ENCODE assay signal across 12 mouse cellular contexts in the genomic region with DNA sequence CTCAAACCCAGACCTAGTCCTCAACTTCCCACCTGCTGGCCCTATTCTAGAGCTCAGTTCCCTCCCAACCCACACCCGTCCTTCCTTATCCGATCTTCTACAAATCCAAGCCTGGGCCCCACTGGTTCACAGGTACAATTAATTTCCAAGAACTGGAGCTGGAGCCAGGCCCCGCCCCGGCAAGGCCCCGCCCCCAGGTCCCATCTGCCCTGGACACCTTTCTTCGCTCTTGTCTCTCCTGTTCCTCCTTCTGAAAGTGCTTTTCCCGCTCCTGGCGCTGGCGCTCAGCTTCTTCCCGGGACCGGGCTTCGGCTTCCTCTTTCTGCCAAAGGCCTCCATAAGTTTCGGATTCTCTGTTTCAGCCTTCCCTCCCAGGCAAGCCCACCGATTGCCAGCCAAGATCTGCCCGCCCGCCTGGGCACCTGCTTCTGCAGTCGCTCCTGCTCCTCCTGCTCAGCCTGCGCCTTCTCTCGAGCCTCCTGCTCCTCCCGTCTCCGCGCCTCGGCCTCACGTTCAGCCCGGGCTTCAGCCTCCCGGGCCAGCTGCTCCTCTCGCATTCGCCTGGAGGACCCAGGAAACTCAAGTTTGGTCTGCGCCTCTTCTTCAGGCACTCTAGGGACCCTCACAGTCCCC. TPM values are rescaled to one million over a fixed set of nuclear protein-coding genes. Genes with fewer than 3 reads are reported as not detected.
DNase-seq lines count a peak whose midpoint lies in the region; TF ChIP-seq lines count a peak whose summit lies in the region.
"Had no signal": no experiment of that assay in that cellular context is flagged by ENCODE, and none has a peak within 500 bp of the region (broad histone marks: within the 10 kb centered on the region; RNA-seq: fewer than 3 reads in every experiment).

No protein-coding gene starts in this region.

- intact Hi-C loops in left cerebral cortex, adult 2 months (cut with DNase I) = no loop called here

- in situ Hi-C loops in ES-E14 (cut with MboI; ENCODE audit: low sequenced_read_pairs in 2 of 2, unreplicated experiment in 2 of 2) = no loop called here

- peak overlapping the region; percentile 60 for H3K9ac ChIP-seq in ES-E14 (ENCODE audit: insufficient read depth, low read depth, low read length, poor library complexity, severe bottlenecking)
- H3K9ac ChIP-seq: forebrain, embryonic 13.5 days; liver, postnatal 0 days; neural tube, embryonic 15.5 days had no signal

- peaks cover 0 to 26% of the 10 kb centered on the region in 2 experiments; a peak in 3 of 4 replicates for H3K4me1 ChIP-seq in ES-E14 (ENCODE audit: control insufficient read depth in 2 of 2, insufficient read depth in 2 of 2, low read length in 2 of 2, poor library complexity in 1 of 2)

- H3K27ac ChIP-seq in left cerebral cortex, adult 2 months = 0 out of 2 replicates have a peak overlapping the region, but pooled peaks have one; percentile 15
- no peak overlapping the region for H3K27ac ChIP-seq in ES-E14 (ENCODE audit: insufficient read depth, low read depth, low read length, poor library complexity, severe bottlenecking)
- H3K27ac ChIP-seq: forebrain, embryonic 13.5 days; neural tube, embryonic 15.5 days had no signal

- TF ChIP-seq CTCF in left cerebral cortex, adult 2 months (IDR thresholded peaks at IDR 0.05) = no peak

- DNase-seq in cerebellum, adult 9-11 months = peak; percentile 34
- DNase-seq in cerebellum, adult 8-10 months = no peak
- peak in 1 of 2 experiments; percentile 10 for DNase-seq in left cerebral cortex, adult 2 months (ENCODE audit: extremely low spot score in 1 of 2, low spot score in 2 of 2)
- DNase-seq in left cerebral cortex, adult 11 months (ENCODE audit: low spot score) = no peak
- no peak for DNase-seq in ES-E14 (ENCODE audit: low read depth, low spot score)
- no peak for DNase-seq in adrenal gland, postnatal 10 days
- DNase-seq in thymus, adult 18-20 months = no peak
- DNase-seq: liver, postnatal 0 days; spleen, adult 18-20 months had no signal

- no peaks in the 10 kb centered on the region for H3K9me3 ChIP-seq in ES-E14 (ENCODE audit: control insufficient read depth, insufficient read depth, low read depth, low read length)
- H3K9me3 ChIP-seq: forebrain, embryonic 13.5 days; neural tube, embryonic 15.5 days had no signal

- peaks cover 36% of the 10 kb centered on the region for H3K36me3 ChIP-seq in ES-E14 (ENCODE audit: control insufficient read depth, insufficient read depth, low read length, poor library complexity, severe bottlenecking)

- H3K4me3 ChIP-seq in left cerebral cortex, adult 2 months = no peak overlapping the region
- H3K4me3 ChIP-seq in ES-E14 (ENCODE audit: insufficient read depth in 1 of 2, low read depth in 1 of 2, low read length in 2 of 2, poor library complexity in 1 of 2, severe bottlenecking in 1 of 2) = peak overlapping the region; percentile 59 to 80
- H3K4me3 ChIP-seq: forebrain, embryonic 13.5 days; neural tube, embryonic 15.5 days had no signal

TF ChIP-seq in ES-E14, 5 proteins besides CTCF, POLR2A, EP300 and RAD21:
- no peak for TF ChIP-seq ZC3H11A (IDR thresholded peaks at IDR 0.05; ENCODE audit: borderline replicate concordance, low read depth, low read length)
- no peak for TF ChIP-seq CHD2 (IDR thresholded peaks at IDR 0.05; ENCODE audit: low read depth, low read length)
- TF ChIP-seq ZNF384 (IDR thresholded peaks at IDR 0.05; ENCODE audit: low read depth, low read length) = no peak
- TF ChIP-seq MAFK (IDR thresholded peaks at IDR 0.05; ENCODE audit: insufficient read depth, low read depth, low read length) = no peak
- no peak for TF ChIP-seq HCFC1 (IDR thresholded peaks at IDR 0.05; ENCODE audit: borderline replicate concordance, insufficient read depth, low read length)
TF ChIP-seq in ES-E14: peak in this region for 0.

RNA-seq across cellular contexts. Expression of a gene that starts 22.4 kb away (rescaled TPM):
- total RNA-seq in left cerebral cortex, adult 2 months (2021) = 100 to 1,000 TPM; 281 TPM
- 20.9 and 27.1 TPM in 2 replicates for total RNA-seq in ES-E14 (2012; rRNA removed)
- total RNA-seq in adrenal gland, postnatal 10 days (2021) = 10 to 100 TPM; 60.4 to 72.7 TPM

RNA-seq across cellular contexts. Expression of a gene that starts 28.3 kb away (rescaled TPM):
- total RNA-seq in left cerebral cortex, adult 2 months (2021) = 10 to 100 TPM; 77.0 to 87.5 TPM
- 54.8 and 54.9 TPM in 2 replicates for total RNA-seq in ES-E14 (2012; rRNA removed)
- 10 to 100 TPM; 73.1 to 74.8 TPM for total RNA-seq in adrenal gland, postnatal 10 days (2021)

RNA-seq across cellular contexts. Expression of a gene that starts 31.2 kb away (rescaled TPM):
- 100 to 1,000 TPM; 149 to 158 TPM for total RNA-seq in left cerebral cortex, adult 2 months (2021)
- total RNA-seq in ES-E14 (2012; rRNA removed) = 202 and 211 TPM in 2 replicates
- 100 to 1,000 TPM; 177 to 229 TPM for total RNA-seq in adrenal gland, postnatal 10 days (2021)

RNA-seq across cellular contexts. Expression of a gene that starts 52.8 kb away (rescaled TPM):
- total RNA-seq in left cerebral cortex, adult 2 months (2021) = 1 to 10 TPM; 1.9 to 3.0 TPM
- total RNA-seq in ES-E14 (2012; rRNA removed) = 3.7 and 3.8 TPM in 2 replicates
- total RNA-seq in adrenal gland, postnatal 10 days (2021) = 1 to 10 TPM; 5.5 to 5.6 TPM
- total RNA-seq: hematopoietic stem cell, adult 5-6 weeks had no signal
